Mouse (Mus musculus) layer of hippocampus, postnatal 14 days (tissue): ENCODE results near the gene Tmem189. TPM values are rescaled to one million over a fixed set of nuclear protein-coding genes. Genes with fewer than 3 reads are reported as not detected.
A peak's percentile ranks its signal among the peaks of the same experiment; 100 is the strongest.
"Not testable (repeated sequence)": the region's sequence is repeated elsewhere in the genome, so short reads cannot be mapped to it uniquely, and the experiment has no call there.

Source experiments
- DNase-seq, 2 experiments: peaks; one replicate each; pipeline ENCODE4 v3.0.0; 2021 to 2022; ENCODE audit warnings: low spot score in 2 of 2, mixed read lengths in 1 of 2
- total RNA-seq, 2 experiments: library from RNA; stranded (reverse); gene quantifications; 2 replicates each; pipeline ENCODE4 v1.2.3; 2021

The Tmem189 gene
- total RNA-seq, 2 experiments from 2014 or later: 69.5 to 71.9 TPM

- DNase-seq: no peak
Observed at GRCm38 (mm10) chr2:167656629-167657478, 32.8 kb downstream of the Tmem189 start.

DNA sequence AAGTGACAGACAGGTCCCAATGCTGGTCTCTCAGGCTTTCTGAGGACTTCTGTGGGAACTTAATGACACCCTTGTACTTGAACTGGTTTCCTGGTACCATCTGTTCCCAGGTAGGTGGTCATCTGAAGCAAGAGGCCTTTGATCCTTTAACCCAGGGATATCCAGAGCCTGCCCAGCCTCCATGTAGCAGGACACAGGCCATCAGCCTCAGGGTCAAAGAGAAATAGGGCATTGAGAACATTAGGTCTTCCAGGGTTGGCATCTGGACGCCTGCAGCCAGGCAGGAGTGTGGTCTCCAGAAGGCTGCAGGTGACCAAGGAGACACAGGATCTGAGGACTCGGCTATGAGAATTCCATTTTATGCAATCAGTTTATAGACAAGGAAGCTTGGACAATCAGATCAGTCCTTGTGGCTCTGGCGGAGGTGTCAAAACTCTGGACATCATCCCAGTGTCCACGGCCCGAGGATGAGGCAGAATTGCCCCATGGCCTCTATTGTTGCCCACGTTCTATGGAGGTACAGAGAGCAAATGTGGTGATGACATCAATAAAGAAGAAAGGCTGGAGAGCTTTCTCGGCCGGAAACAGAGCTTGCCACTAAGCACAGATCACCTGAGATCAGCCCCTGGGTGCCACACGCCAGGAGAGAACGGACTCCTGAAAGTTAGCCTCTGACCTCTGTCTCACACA, 34.6 kb downstream of the Tmem189 start:
- no peak for DNase-seq

DNA sequence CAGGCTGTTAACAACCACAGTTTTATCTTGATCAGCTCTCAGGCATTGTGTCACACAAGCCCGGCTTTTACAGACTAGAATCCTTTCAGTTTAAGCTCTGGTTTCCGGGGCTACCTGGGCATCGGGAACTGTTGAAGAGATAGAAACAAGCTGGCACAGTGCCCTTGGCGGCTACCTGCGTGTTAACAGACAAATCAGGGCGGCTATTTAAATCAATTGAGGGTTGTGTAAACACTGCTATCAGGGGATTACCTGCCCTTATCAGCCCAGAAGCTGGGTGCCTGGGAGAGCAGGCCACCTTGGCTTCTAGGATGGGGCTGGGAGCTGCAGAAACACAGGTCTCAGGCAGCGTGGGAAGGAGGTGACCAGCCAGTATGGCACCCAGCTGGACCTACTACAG, 36.9 kb downstream of the Tmem189 start:
- DNase-seq: no peak

GRCm38 (mm10) chr2:167651622-167652021, 38.0 kb downstream of the Tmem189 start:
- no peak for DNase-seq

GRCm38 (mm10) chr2:167649290-167650032, 40.2 kb downstream of the Tmem189 start:
- no peak for DNase-seq

- no peak for DNase-seq
Observed at GRCm38 (mm10) chr2:167646411-167646810, 43.2 kb downstream of the Tmem189 start.

DNA sequence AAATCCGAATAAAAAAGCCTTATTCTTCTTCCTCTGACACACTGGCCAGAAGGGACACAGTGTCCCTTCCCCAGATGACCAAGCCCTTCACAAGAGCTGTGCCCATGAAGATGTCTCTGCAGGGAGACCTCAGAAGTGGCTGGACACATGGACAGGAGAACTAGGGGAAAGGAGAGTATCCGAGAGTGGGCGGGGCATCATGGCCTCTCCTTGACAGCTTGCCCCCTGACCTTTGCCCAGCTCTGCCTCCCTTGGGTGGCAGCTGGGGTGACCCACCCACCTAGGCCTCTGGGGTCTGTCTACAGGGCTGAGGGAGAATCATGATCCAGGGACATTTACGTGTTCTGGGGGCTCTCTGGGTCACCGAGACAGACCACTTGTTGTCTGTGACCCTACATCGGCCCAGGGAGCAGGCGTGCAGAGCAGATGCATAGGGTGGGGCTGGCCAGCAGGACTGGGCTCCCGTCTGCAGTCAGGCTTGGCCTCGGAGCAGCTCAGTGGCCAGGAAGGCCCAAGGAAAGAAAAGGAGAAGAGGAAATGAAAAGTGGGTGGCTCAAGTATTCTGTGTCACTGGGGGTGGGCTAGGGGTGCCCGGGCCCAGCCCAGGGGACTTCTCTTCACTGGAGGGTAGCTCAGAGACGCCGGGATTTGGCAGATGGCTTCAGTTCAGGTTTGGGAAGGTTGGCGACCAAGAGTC, 46.1 kb downstream of the Tmem189 start:
- not testable (repeated sequence) for DNase-seq

DNA sequence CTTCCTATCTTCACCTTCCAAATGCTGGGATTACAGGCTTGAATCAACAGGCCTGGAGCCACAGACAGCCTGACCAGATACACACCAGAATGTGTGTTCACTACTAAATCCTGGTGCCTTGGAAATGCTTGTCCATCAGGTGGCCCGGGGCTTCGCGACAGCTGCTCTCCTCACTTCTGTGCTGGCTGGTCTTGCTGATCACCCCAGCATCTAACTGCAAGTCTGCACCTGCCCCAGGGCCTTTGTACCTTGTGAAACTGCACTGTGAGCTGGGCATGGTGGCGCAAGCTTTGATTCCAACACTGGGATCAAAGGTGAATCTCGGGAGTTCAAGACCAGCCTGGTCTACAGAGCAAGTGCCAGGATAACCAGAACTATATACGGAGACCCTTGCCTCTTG, 47.5 kb downstream of the Tmem189 start:
- DNase-seq: no peak

DNA sequence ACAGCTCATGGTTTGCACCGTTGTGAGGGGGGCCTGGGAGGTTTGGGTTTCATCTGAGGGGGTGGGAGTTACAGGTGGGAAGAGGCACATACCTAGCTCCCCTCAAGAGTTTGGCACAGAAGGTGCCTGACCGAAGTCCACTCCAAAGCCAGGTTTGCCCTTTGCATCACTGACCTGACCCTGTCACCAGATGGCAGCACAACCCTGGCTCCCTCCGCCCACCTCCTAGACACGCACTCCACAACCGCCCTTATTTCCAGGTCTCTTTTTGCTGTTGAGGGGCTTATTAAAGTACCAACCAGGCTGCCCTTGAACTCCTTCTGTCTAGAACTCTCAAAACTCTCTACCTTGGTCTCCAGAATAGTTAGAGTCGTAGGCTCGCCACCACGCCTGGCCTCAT, 48.3 kb downstream of the Tmem189 start:
- DNase-seq: no peak

GRCm38 (mm10) chr2:167640279-167640678, 49.3 kb downstream of the Tmem189 start:
- no peak for DNase-seq

- no peak for DNase-seq
Observed at GRCm38 (mm10) chr2:167634865-167635512, 54.6 kb downstream of the Tmem189 start.

GRCm38 (mm10) chr2:167634338-167634770, 55.3 kb downstream of the Tmem189 start:
- peak; percentile 89 to 98 for DNase-seq

- no peak for DNase-seq
Observed at GRCm38 (mm10) chr2:167633537-167633872, 56.1 kb downstream of the Tmem189 start.

GRCm38 (mm10) chr2:167632731-167633536, 56.7 kb downstream of the Tmem189 start:
- no peak for DNase-seq

GRCm38 (mm10) chr2:167631591-167632448, 57.8 kb downstream of the Tmem189 start, which contains the start of gene Ube2v1:
Gene Ube2v1 (minus strand): TSS chr2:167632095.
- peak; percentile 97 to 98 for DNase-seq

DNA sequence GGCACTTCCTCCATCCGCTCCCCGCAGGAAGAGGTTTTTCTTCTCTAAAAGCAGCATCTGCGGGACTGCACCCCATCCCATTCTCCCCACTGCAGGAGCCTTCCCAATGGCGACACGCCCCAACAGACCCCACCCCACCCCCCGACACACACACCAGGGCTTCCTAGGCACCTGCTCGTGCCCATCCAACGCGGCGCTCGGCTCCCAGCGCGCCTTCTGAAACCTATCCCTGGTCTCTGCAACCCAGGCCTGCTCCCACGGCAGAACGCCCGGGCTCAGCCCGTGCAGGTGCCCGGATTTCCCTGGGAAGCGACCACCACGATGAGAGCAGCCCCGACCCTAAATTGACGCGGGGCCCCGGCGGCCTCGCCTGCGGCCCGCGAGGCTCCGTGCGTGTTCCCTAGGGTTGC, 58.4 kb downstream of the Tmem189 start:
- DNase-seq: peak in 1 of 2 experiments; percentile 57

GRCm38 (mm10) chr2:167630421-167630820, 59.2 kb downstream of the Tmem189 start:
- DNase-seq: no peak

DNA sequence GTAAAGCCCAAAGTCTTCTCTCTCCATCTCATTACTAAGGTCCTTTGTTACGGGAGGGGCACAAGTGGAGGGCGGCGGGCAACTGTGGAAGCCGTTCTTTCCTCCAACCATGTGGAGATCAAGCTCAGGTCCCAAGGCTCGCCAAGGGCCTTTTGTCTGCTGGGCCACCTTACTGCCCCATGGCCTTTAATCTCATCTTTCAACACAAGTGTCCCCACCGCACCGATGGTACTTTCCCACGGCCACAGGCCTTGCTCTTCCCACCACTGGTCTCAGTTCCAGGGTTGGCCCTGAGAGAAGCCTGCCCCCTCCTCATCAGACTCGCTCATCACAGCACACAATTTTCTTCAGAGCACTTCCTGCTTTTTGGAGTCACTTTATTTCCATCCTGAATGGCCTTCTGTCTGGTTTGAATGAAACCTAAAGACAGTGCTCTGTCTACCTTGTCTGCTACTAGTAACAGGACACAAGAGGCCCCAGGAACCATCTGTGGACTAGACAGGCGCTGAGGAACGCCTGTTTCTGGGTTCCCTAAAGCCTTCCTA, 59.9 kb downstream of the Tmem189 start:
- no peak for DNase-seq
